Mouse (Mus musculus): ENCODE measurements around the gene Fam53a. TPM values are rescaled to one million over a fixed set of nuclear protein-coding genes. Genes with fewer than 3 reads are reported as not detected.
A peak's percentile ranks its signal among the peaks of the same experiment; 100 is the strongest.

Gene Fam53a
- polyA plus RNA-seq, 1 experiment from 2014 or later, result 26.7 TPM

- Histone ChIP-seq H3K27me3 (no peaks in the 10 kb centered on the region), H3K4me3 (replicated peaks) (no peak overlapping the region), H3K9ac (0 out of 2 replicates have a peak overlapping the region, but pooled peaks have one; percentile 78), H3K36me3 (peaks cover 40% of the 10 kb centered on the region), H3K4me2 (0 out of 2 replicates have a peak overlapping the region, but pooled peaks have one; percentile 95), H3K9me3 (replicated peaks) (no peaks in the 10 kb centered on the region), H3K27ac (peak overlapping the region; percentile 92; the same call in 1 of the 2 replicates), H3K4me1 (replicated peaks) (peaks cover 68% of the 10 kb centered on the region)
- 90% methylated on average over 13 of the region's 13 CpGs for WGBS (ENCODE audit: insufficient replicate concordance)
- DNase-seq (no peak), ATAC-seq (ENCODE audit: low read depth) (no peak)
Measured at GRCm38 (mm10) chr5:33654424-33654823, 25.0 kb upstream of the Fam53a start.

DNA sequence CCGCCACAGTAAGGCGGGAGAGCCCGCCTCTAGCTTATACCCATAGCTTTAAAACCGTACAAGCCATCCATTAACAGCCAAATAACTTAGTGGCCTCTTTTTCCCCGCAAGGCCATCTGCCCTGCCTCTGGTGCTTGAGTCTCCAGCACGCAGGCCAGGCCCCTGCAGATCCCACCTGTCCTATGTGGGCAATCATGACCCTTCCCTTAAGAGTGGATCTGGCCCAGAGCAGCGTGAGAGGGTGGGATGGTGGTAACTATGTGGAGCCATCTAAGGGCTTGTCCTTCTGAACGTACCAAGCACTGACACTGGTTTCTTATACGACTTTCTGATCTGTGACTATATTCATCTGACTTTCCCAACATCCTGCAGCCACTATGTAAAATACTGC is 23.3 kb upstream of the Fam53a start:
- DNase-seq (no peak), ATAC-seq (ENCODE audit: low read depth) (peak; percentile 17)
- Histone ChIP-seq H3K9ac (peak overlapping the region; percentile 78), H3K9me3 (replicated peaks) (no peaks in the 10 kb centered on the region), H3K4me2 (peak overlapping the region; percentile 92), H3K4me3 (replicated peaks) (peak overlapping the region; percentile 83), H3K36me3 (peaks cover 56% of the 10 kb centered on the region), H3K27ac (peak overlapping the region; percentile 92), H3K4me1 (replicated peaks) (peaks cover 78% of the 10 kb centered on the region), H3K27me3 (no peaks in the 10 kb centered on the region)
- WGBS (ENCODE audit: insufficient replicate concordance), result 4% methylated on average over 9 of the region's 9 CpGs

GRCm38 (mm10) chr5:33651921-33652782 is 22.7 kb upstream of the Fam53a start, which contains the start of gene Slbp:
Gene Slbp, minus strand, starts transcription at chr5:33652574.
- H3K27me3 ChIP-seq, result no peaks in the 10 kb centered on the region
- H3K4me3 ChIP-seq (replicated peaks), result peak within 1 kb of the TSS; percentile 83
- DNase-seq, result peak; percentile 95
- H3K4me1 ChIP-seq (replicated peaks), result peaks cover 84% of the 10 kb centered on the region
- peak; percentile 88 for ATAC-seq (ENCODE audit: low read depth)
- peaks cover 62% of the 10 kb centered on the region for H3K36me3 ChIP-seq
- H3K4me2 ChIP-seq, result peak within 1 kb of the TSS; percentile 92
- H3K9ac ChIP-seq, result peak within 1 kb of the TSS; percentile 79
- H3K27ac ChIP-seq, result peak within 1 kb of the TSS; percentile 92
- WGBS (ENCODE audit: insufficient replicate concordance), result under 1% methylated on average over 82 of the region's 82 CpGs
- no peaks in the 10 kb centered on the region for H3K9me3 ChIP-seq (replicated peaks)

DNA sequence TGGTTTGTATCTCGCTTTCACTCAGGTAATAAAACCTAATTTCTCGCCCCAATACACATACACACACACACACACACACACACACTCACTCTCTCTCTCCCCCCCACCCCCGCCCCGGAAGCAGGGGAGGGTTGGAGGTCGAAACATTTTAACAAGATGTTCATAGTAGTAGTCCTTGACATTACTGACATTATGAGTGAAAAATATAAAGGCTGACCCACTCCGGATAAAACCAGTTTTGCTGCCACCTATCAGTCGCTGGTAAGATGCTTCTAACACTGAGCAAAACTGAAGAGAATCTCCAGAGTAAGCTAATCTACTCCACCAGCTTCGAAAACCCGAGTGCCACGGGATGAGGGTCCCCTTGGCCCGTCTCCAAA is 22.1 kb upstream of the Fam53a start:
- under 1% methylated on average over 11 of the region's 11 CpGs for WGBS (ENCODE audit: insufficient replicate concordance)
- peaks cover 81% of the 10 kb centered on the region for H3K4me1 ChIP-seq (replicated peaks)
- H3K4me3 ChIP-seq (replicated peaks), result peak overlapping the region; percentile 83
- H3K27me3 ChIP-seq, result no peaks in the 10 kb centered on the region
- no peaks in the 10 kb centered on the region for H3K9me3 ChIP-seq (replicated peaks)
- ATAC-seq (ENCODE audit: low read depth) (no peak), DNase-seq (no peak)
- H3K9ac ChIP-seq, result peak overlapping the region; percentile 79
- H3K4me2 ChIP-seq, result peak overlapping the region; percentile 92
- peaks cover 68% of the 10 kb centered on the region for H3K36me3 ChIP-seq
- H3K27ac ChIP-seq, result peak overlapping the region; percentile 92

DNA sequence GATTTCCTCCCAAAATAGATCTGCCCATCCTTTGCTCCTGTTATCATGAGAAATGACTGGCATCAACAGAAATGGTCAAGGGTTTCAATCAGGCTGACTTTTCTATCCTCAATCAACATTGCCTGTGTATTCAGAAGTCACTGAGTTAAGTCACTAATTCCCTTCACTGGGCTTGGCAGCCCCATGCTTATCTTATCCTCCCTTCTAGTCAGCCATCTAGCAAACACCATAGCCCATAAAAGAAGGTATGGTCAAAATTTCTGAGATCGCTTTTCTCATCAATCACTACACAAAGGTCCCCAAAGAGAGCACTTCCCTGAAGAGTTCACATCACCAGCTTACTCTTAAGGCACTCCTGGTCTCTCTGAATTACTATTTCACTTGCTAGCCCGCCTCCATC is 21.6 kb upstream of the Fam53a start:
- H3K27ac ChIP-seq, result peak overlapping the region; percentile 92
- no peaks in the 10 kb centered on the region for H3K27me3 ChIP-seq
- ATAC-seq (ENCODE audit: low read depth) (no peak), DNase-seq (no peak)
- H3K4me1 ChIP-seq (replicated peaks), result peaks cover 81% of the 10 kb centered on the region
- WGBS (ENCODE audit: insufficient replicate concordance), result 1% methylated on average over 2 of the region's 2 CpGs
- H3K9ac ChIP-seq, result peak overlapping the region; percentile 79
- H3K4me3 ChIP-seq (replicated peaks), result peak overlapping the region; percentile 83
- H3K4me2 ChIP-seq, result peak overlapping the region; percentile 92
- H3K36me3 ChIP-seq, result peaks cover 74% of the 10 kb centered on the region
- H3K9me3 ChIP-seq (replicated peaks), result no peaks in the 10 kb centered on the region

GRCm38 (mm10) chr5:33640652-33641051 is 11.2 kb upstream of the Fam53a start:
- no peaks in the 10 kb centered on the region for H3K27me3 ChIP-seq
- ATAC-seq (ENCODE audit: low read depth) (no peak; the same call in 1 of the 2 replicates), DNase-seq (no peak)
- no peak overlapping the region for H3K4me2 ChIP-seq
- H3K9ac ChIP-seq, result no peak overlapping the region
- no peak overlapping the region for H3K4me3 ChIP-seq (replicated peaks)
- H3K27ac ChIP-seq, result no peak overlapping the region
- H3K9me3 ChIP-seq (replicated peaks), result no peaks in the 10 kb centered on the region
- 41% methylated on average over 3 of the region's 3 CpGs for WGBS (ENCODE audit: insufficient replicate concordance)
- peaks cover 94% of the 10 kb centered on the region for H3K36me3 ChIP-seq
- H3K4me1 ChIP-seq (replicated peaks), result peaks cover 32% of the 10 kb centered on the region

- Histone ChIP-seq H3K4me1 (replicated peaks) (peaks cover 33% of the 10 kb centered on the region), H3K27ac (no peak overlapping the region), H3K4me2 (no peak overlapping the region), H3K27me3 (no peaks in the 10 kb centered on the region), H3K4me3 (replicated peaks) (no peak overlapping the region), H3K9ac (no peak overlapping the region), H3K36me3 (peaks cover 88% of the 10 kb centered on the region), H3K9me3 (replicated peaks) (no peaks in the 10 kb centered on the region)
- ATAC-seq (ENCODE audit: low read depth), result peak; percentile 13; the same call in 1 of the 2 replicates
- WGBS (ENCODE audit: insufficient replicate concordance), result 75% methylated on average over 4 of the region's 4 CpGs
- DNase-seq, result no peak
Measured at GRCm38 (mm10) chr5:33638826-33639225, 9.4 kb upstream of the Fam53a start.

GRCm38 (mm10) chr5:33637606-33638350 is 8.3 kb upstream of the Fam53a start:
- Histone ChIP-seq H3K27me3 (no peaks in the 10 kb centered on the region), H3K4me1 (replicated peaks) (peaks cover 26% of the 10 kb centered on the region), H3K27ac (no peak overlapping the region), H3K4me2 (no peak overlapping the region), H3K4me3 (replicated peaks) (no peak overlapping the region), H3K9ac (no peak overlapping the region), H3K36me3 (peaks cover 77% of the 10 kb centered on the region), H3K9me3 (replicated peaks) (no peaks in the 10 kb centered on the region)
- ATAC-seq (ENCODE audit: low read depth) (no peak), DNase-seq (no peak)
- 72% methylated on average over 3 of the region's 3 CpGs for WGBS (ENCODE audit: insufficient replicate concordance)

DNA sequence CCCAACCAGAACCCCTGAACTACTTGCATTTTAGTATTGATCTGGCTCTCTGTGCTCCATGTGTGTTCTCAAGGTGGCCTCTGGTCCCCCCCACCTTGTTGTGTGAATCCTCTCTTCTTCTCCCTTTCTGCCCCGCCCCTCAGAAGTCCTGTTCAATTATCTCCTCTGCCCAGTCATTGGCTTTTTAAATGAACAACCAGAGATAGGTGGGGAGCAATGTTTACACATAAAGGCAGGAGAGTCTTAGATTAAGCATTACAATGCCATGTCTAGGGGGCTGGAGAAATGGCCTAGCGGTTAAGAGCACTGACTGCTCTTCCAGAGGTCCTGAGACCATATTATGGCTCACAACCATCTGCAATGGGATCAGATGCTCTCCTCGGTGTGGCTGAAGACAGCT is 5.9 kb upstream of the Fam53a start:
- H3K4me3 ChIP-seq (replicated peaks), result no peak overlapping the region
- H3K27ac ChIP-seq, result no peak overlapping the region
- H3K4me1 ChIP-seq (replicated peaks), result peaks cover 32% of the 10 kb centered on the region
- H3K4me2 ChIP-seq, result no peak overlapping the region
- peak; percentile 62 for ATAC-seq (ENCODE audit: low read depth)
- peaks cover 53% of the 10 kb centered on the region for H3K36me3 ChIP-seq
- WGBS (ENCODE audit: insufficient replicate concordance), result 46% methylated on average over 3 of the region's 3 CpGs
- H3K27me3 ChIP-seq, result no peaks in the 10 kb centered on the region
- no peak for DNase-seq
- H3K9ac ChIP-seq, result no peak overlapping the region
- no peaks in the 10 kb centered on the region for H3K9me3 ChIP-seq (replicated peaks)

DNA sequence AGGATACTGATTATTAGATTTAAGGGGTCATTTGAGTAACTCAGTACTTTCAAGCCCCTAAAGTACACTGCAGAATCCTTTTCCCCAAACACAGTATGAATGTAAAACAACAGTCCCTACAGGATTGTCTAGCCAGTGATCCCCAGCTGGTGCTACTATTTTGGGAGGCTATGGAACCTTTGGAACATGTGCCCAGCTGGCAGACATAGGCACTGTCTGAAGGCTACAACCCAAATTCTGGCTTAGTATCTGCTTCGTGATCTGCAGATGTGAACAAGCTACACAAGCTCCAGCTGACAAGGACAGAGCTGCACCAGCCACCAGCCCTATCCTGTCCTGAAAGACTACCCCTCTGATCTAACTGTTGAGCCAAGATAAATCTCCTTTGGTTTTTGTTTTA is 3.1 kb upstream of the Fam53a start:
- H3K9ac ChIP-seq, result no peak overlapping the region; the same call in 1 of the 2 replicates
- peaks cover 29% of the 10 kb centered on the region for H3K36me3 ChIP-seq
- H3K27ac ChIP-seq, result no peak overlapping the region
- H3K4me3 ChIP-seq (replicated peaks), result no peak overlapping the region
- DNase-seq (no peak), ATAC-seq (ENCODE audit: low read depth) (no peak)
- H3K9me3 ChIP-seq (replicated peaks), result no peaks in the 10 kb centered on the region
- H3K4me2 ChIP-seq, result no peak overlapping the region
- no peaks in the 10 kb centered on the region for H3K27me3 ChIP-seq
- WGBS (ENCODE audit: insufficient replicate concordance), result 67% methylated on average over 1 of the region's 1 CpGs
- H3K4me1 ChIP-seq (replicated peaks), result peaks cover 47% of the 10 kb centered on the region

DNA sequence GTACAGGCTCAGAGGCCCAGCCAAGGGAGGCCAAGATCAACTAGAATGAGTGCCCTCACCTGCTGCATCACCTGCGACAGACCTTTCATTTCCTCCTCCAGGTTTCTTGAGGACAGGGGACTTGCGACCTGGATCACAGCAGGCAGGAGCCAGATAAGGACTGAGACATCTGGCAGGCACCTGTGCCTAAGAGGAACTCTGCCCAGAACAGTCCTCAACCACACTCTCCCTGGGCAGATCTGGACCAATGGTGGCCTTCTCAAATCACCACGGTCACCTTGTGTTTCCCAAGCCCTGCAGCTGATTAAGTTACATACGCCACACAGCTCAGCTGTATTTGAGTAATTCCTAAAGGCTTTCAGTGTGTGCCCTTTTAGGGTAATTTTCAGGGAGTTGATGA is 1.2 kb upstream of the Fam53a start:
- Histone ChIP-seq H3K9ac (peak overlapping the region; percentile 75), H3K27ac (peak overlapping the region; percentile 87), H3K4me2 (peak overlapping the region; percentile 97), H3K9me3 (replicated peaks) (no peaks in the 10 kb centered on the region), H3K27me3 (no peaks in the 10 kb centered on the region), H3K4me1 (replicated peaks) (peaks cover 40% of the 10 kb centered on the region), H3K4me3 (replicated peaks) (peak overlapping the region; percentile 85), H3K36me3 (peaks cover 11% of the 10 kb centered on the region)
- ATAC-seq (ENCODE audit: low read depth) (no peak), DNase-seq (peak; percentile 26)
- WGBS (ENCODE audit: insufficient replicate concordance), result 44% methylated on average over 4 of the region's 4 CpGs
